Mouse (Mus musculus): ENCODE results near the gene Bhmt2. TPM values are rescaled to one million over a fixed set of nuclear protein-coding genes. Genes with fewer than 3 reads are reported as not detected.

The Bhmt2 gene
- polyA plus RNA-seq, 1 experiment from 2014 or later, result 0.13 TPM

DNA sequence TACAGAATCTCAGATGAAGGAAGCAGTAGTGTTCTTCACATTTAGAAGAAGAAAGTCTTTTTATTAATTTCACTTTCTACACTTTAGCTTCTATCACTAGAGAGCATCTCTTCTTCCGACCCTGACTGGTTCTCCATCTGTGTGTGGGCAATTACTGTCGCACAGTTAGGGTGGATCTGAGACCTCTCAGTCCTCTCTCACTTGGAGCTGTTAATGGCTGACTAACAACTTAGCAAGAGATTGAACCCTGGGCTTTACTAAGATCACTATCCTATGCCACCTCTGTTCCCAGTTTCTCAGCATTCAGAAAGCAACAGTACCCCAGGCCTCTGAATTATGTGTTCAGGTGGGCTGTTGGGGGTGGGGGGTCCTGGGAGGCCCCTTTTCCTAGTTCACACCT, 806 bp downstream of the Bhmt2 start:
- no peaks in the 10 kb centered on the region for H3K36me3 ChIP-seq (ENCODE audit: control insufficient read depth, insufficient read depth, low read length)
- H3K4me2 ChIP-seq (replicated peaks; ENCODE audit: low read depth), result no peak overlapping the region

GRCm38 (mm10) chr13:93672371-93672770, 1.7 kb downstream of the Bhmt2 start:
- Histone ChIP-seq H3K9me3 (ENCODE audit: control insufficient read depth, low read length) (no peaks in the 10 kb centered on the region), H3K4me3 (ENCODE audit: low read depth, low read length) (no peak overlapping the region), H3K27ac (replicated peaks) (no peak overlapping the region), H3K36me3 (ENCODE audit: control insufficient read depth, insufficient read depth, low read length) (no peaks in the 10 kb centered on the region), H3K4me1 (replicated peaks; ENCODE audit: control insufficient read depth, insufficient read depth) (no peaks in the 10 kb centered on the region), H3K27me3 (ENCODE audit: control insufficient read depth, insufficient read depth, low read length) (no peaks in the 10 kb centered on the region; the same call in 1 of the 2 replicates), H3K4me2 (replicated peaks; ENCODE audit: low read depth) (no peak overlapping the region), H3K9ac (ENCODE audit: low read length) (no peak overlapping the region)
- TF ChIP-seq CTCF (IDR thresholded peaks at IDR 0.05; ENCODE audit: low read depth) (no peak), EP300 (optimal IDR thresholded peaks at IDR 0.05) (no peak)
- WGBS, result 86% methylated on average over 4 of the region's 4 CpGs
- ATAC-seq (ENCODE audit: low FRiP score, low TSS enrichment), result no peak
- no peak for DNase-seq (ENCODE audit: low spot score)

More for the DNA sequence above, 806 bp downstream of the Bhmt2 start:
- Histone ChIP-seq H3K27ac (replicated peaks) (no peak overlapping the region), H3K4me3 (ENCODE audit: low read depth, low read length) (no peak overlapping the region), H3K27me3 (ENCODE audit: control insufficient read depth, insufficient read depth, low read length) (no peaks in the 10 kb centered on the region; the same call in 1 of the 2 replicates), H3K9me3 (ENCODE audit: control insufficient read depth, low read length) (no peaks in the 10 kb centered on the region), H3K9ac (ENCODE audit: low read length) (no peak overlapping the region), H3K4me1 (replicated peaks; ENCODE audit: control insufficient read depth, insufficient read depth) (no peaks in the 10 kb centered on the region)
- TF ChIP-seq CTCF (IDR thresholded peaks at IDR 0.05; ENCODE audit: low read depth) (no peak), EP300 (optimal IDR thresholded peaks at IDR 0.05) (no peak)
- DNase-seq (ENCODE audit: low spot score) (no peak), ATAC-seq (ENCODE audit: low FRiP score, low TSS enrichment) (no peak)
- 76% methylated on average over 2 of the region's 2 CpGs for WGBS

GRCm38 (mm10) chr13:93667586-93667985, 6.5 kb downstream of the Bhmt2 start:
- H3K9me3 ChIP-seq (ENCODE audit: control insufficient read depth, low read length), result no peaks in the 10 kb centered on the region
- TF ChIP-seq CTCF (IDR thresholded peaks at IDR 0.05; ENCODE audit: low read depth) (no peak), EP300 (optimal IDR thresholded peaks at IDR 0.05) (no peak)
- ATAC-seq (ENCODE audit: low FRiP score, low TSS enrichment) (no peak), DNase-seq (ENCODE audit: low spot score) (no peak)
- WGBS, result 86% methylated on average over 4 of the region's 4 CpGs
- no peak overlapping the region for H3K9ac ChIP-seq (ENCODE audit: low read length)
- no peaks in the 10 kb centered on the region for H3K27me3 ChIP-seq (ENCODE audit: control insufficient read depth, insufficient read depth, low read length)
- no peaks in the 10 kb centered on the region for H3K4me1 ChIP-seq (replicated peaks; ENCODE audit: control insufficient read depth, insufficient read depth)
- no peak overlapping the region for H3K27ac ChIP-seq (replicated peaks)
- no peaks in the 10 kb centered on the region for H3K36me3 ChIP-seq (ENCODE audit: control insufficient read depth, insufficient read depth, low read length)
- no peak overlapping the region for H3K4me3 ChIP-seq (ENCODE audit: low read depth, low read length)
- H3K4me2 ChIP-seq (replicated peaks; ENCODE audit: low read depth), result no peak overlapping the region

DNA sequence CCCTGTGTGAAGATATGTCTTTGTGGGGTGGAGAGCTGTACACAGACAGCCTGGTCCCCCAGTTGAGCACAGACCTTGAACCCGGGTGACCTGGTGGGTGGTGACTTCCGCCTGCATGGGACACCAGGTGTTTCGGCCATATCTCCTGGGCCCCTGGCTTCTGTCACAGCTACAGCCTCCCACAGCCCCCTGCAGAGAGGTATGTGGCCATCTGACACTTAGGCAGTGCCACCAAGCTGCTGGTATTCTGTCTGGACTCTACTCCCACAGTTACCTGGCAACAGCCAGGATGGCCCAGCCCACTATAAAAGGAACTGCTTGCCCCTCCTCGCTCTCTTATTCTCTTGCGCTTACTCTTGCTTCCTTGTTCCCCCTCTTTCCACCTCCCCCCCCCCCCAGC, 16.2 kb downstream of the Bhmt2 start:
- no peak for ATAC-seq (ENCODE audit: low FRiP score, low TSS enrichment)
- TF ChIP-seq CTCF (IDR thresholded peaks at IDR 0.05; ENCODE audit: low read depth) (no peak), EP300 (optimal IDR thresholded peaks at IDR 0.05) (no peak)
- H3K9ac ChIP-seq (ENCODE audit: low read length), result no peak overlapping the region
- no peak overlapping the region for H3K27ac ChIP-seq (replicated peaks)
- no peaks in the 10 kb centered on the region for H3K27me3 ChIP-seq (ENCODE audit: control insufficient read depth, insufficient read depth, low read length)
- no peaks in the 10 kb centered on the region for H3K36me3 ChIP-seq (ENCODE audit: control insufficient read depth, insufficient read depth, low read length)
- no peaks in the 10 kb centered on the region for H3K9me3 ChIP-seq (ENCODE audit: control insufficient read depth, low read length)
- no peaks in the 10 kb centered on the region for H3K4me1 ChIP-seq (replicated peaks; ENCODE audit: control insufficient read depth, insufficient read depth)
- 75% methylated on average over 5 of the region's 5 CpGs for WGBS
- DNase-seq (ENCODE audit: low spot score), result no peak
- H3K4me2 ChIP-seq (replicated peaks; ENCODE audit: low read depth), result no peak overlapping the region
- no peak overlapping the region for H3K4me3 ChIP-seq (ENCODE audit: low read depth, low read length)

GRCm38 (mm10) chr13:93653382-93653781, 20.7 kb downstream of the Bhmt2 start:
- TF ChIP-seq EP300 (optimal IDR thresholded peaks at IDR 0.05), result no peak
- 86% methylated on average over 6 of the region's 6 CpGs for WGBS
- no peaks in the 10 kb centered on the region for H3K36me3 ChIP-seq (ENCODE audit: control insufficient read depth, insufficient read depth, low read length)

DNA sequence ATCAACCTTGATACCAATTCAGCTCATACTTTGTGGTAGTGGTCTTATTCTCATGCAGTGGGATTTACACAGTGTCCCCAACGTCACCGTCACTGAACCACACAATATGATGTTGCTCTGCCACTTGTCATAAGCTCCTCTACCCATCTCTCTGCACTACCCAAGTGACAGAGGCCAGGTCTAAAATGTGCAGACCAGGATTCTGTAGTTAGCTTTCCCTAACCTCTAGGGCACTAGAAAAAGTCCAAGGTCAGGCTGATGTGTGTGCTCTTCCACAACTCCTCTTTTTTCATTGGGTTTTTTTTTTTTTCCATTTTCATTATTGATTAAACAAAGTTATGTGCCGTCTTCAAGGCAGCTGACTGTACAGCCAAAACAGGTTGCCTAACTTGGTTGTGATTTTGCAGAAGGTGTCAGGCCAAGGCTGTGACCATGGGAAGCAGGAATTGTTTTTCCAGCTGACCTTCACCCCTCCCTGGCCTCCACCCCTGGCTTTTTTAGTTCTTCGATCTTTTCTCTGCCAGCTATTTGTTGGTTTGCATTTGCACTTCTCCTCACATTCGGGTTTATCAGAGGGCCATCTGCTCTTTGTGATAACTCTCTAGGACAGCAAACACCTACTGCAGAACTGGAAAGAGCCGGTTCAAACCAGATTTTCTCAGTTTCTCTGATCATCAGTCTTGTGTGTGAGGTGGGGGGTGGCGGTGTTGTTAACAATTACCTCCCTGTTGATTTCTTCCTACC, 25.5 kb downstream of the Bhmt2 start:
- H3K27ac ChIP-seq (replicated peaks), result no peak overlapping the region
- no peak for DNase-seq (ENCODE audit: low spot score)
- no peak for TF ChIP-seq EP300 (optimal IDR thresholded peaks at IDR 0.05)
- TF ChIP-seq CTCF (IDR thresholded peaks at IDR 0.05; ENCODE audit: low read depth), result no peak
- no peak overlapping the region for H3K4me3 ChIP-seq (ENCODE audit: low read depth, low read length)
- H3K27me3 ChIP-seq (ENCODE audit: control insufficient read depth, insufficient read depth, low read length), result no peaks in the 10 kb centered on the region
- no peaks in the 10 kb centered on the region for H3K4me1 ChIP-seq (replicated peaks; ENCODE audit: control insufficient read depth, insufficient read depth)
- no peaks in the 10 kb centered on the region for H3K36me3 ChIP-seq (ENCODE audit: control insufficient read depth, insufficient read depth, low read length)
- no peaks in the 10 kb centered on the region for H3K9me3 ChIP-seq (ENCODE audit: control insufficient read depth, low read length)
- no peak overlapping the region for H3K4me2 ChIP-seq (replicated peaks; ENCODE audit: low read depth)
- WGBS, result 62% methylated on average over 7 of the region's 7 CpGs
- H3K9ac ChIP-seq (ENCODE audit: low read length), result no peak overlapping the region
- ATAC-seq (ENCODE audit: low FRiP score, low TSS enrichment), result no peak

More at GRCm38 (mm10) chr13:93653382-93653781, 20.7 kb downstream of the Bhmt2 start:
- no peaks in the 10 kb centered on the region for H3K4me1 ChIP-seq (replicated peaks; ENCODE audit: control insufficient read depth, insufficient read depth)
- ATAC-seq (ENCODE audit: low FRiP score, low TSS enrichment) (no peak), DNase-seq (ENCODE audit: low spot score) (no peak)
- H3K4me2 ChIP-seq (replicated peaks; ENCODE audit: low read depth), result no peak overlapping the region
- no peak overlapping the region for H3K27ac ChIP-seq (replicated peaks)
- H3K27me3 ChIP-seq (ENCODE audit: control insufficient read depth, insufficient read depth, low read length), result no peaks in the 10 kb centered on the region
- no peak overlapping the region for H3K4me3 ChIP-seq (ENCODE audit: low read depth, low read length)
- no peaks in the 10 kb centered on the region for H3K9me3 ChIP-seq (ENCODE audit: control insufficient read depth, low read length)
- no peak overlapping the region for H3K9ac ChIP-seq (ENCODE audit: low read length)
